Mouse (Mus musculus): ENCODE results near the gene Polr3c.
"Not testable (repeated sequence)": the region's sequence is repeated elsewhere in the genome, so short reads cannot be mapped to it uniquely, and the experiment has no call there.

Polr3c gene

DNA sequence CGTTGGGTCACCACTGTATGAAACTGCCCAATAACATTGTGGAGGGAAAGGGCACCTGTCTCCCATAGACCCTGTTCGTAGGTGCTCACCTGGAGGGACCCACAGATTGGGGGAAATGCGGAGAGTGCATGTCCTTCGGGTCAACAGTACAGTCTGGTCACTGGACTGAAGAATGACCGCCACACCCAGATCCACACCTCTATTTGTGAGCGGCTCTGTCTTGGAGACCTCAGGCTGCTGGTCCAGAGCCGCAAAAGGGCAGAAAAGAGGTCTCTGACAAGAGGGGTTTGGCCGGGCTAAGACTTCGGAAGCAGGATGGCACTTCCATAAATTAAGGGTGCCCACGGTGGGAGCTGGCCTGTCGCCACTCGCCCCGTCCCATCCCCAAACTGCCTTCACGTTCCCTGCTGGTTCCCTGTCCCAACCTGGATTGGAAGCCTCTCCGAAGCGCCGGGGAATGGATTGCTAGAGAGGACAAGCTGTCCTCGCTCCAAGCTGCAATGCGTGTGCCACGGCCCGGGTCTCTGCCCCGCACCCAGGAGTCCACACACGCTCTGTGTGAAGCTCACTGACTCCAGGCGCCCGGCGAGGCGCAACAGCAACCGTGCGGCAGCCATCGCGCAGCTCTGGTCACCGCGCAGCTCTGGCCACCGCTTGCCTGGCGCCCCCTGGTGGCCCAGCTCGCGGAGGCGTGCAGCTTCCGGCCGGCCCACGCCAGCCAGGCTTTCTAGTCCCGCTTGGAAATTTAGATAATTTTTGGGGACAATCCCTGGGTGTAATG is 19.3 kb downstream of the Polr3c start, which contains the start of gene Nudt17:
Nudt17 (minus strand) TSS at position 660 of the 781 bp plus-strand sequence.
- peak; percentile 65 to 76 for DNase-seq (ENCODE audit: low spot score in 2 of 2)

DNA sequence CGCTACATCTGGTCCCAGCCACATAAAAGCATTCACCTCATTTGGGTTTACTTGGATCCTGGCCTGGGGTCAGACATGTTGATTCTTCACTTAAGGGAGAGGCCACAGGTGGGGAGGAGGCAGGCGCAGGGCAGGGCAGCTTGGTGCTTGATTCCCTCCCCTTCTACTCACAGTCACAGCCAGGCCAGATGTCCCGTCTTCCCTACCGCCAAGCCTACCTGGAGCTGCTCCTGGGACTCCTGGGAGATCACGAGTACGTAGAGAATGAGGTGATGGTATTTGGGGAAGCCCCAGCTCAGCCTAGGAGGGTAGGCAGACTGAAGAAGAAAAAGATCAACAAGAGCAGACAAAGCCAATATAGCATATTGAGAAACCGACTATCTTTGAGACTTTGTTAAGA is 20.4 kb downstream of the Polr3c start:
- DNase-seq (ENCODE audit: low spot score in 2 of 2), result no peak

GRCm38 (mm10) chr3:96706217-96706616 is 21.2 kb downstream of the Polr3c start:
- no peak for DNase-seq (ENCODE audit: low spot score in 2 of 2)

DNA sequence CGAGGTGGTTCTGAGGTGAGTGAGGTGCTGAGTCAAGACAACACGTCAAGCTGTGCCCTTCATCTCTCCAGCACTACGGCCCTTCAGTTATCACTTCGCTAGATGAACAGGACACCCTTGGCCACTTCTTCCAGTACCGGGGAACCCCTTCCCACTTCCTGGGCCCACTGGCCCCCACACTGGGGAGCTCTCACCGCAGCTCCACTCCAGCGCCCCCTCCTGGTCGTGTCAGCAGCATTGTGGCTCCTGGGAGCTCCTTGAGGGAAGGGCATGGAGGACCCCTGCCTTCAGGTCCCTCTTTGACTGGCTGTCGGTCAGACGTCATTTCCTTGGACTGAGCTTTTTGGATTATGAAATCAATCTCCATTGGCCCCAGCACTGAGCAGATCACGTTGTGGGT is 22.6 kb downstream of the Polr3c start:
- DNase-seq (ENCODE audit: low spot score in 2 of 2), result no peak

GRCm38 (mm10) chr3:96701003-96701402 is 26.4 kb downstream of the Polr3c start:
- DNase-seq (ENCODE audit: low spot score in 2 of 2), result no peak

DNA sequence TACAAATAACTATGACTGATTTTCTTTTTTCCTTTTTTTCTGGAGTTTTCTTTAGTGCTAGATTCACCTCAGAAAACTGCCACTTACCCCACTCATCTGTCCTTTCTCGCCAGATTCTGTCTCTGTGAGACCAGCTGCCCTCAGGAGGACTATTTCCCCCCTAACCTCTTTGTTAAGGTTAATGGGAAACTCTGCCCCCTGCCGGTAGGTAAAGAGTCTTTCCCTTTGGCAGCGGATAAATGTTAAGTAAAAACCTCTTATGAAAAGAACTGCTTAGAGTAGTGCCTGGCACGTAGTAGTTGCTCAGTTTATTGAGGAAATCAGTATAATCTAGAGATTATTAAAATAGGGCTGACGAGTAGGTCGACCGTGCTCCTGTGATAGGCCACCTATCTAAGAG is 27.1 kb downstream of the Polr3c start:
- DNase-seq (ENCODE audit: low spot score in 2 of 2), result no peak

- DNase-seq (ENCODE audit: low spot score in 2 of 2), result no peak
Measured at GRCm38 (mm10) chr3:96698993-96699690, 28.3 kb downstream of the Polr3c start.

- peak; percentile 60 to 61 for DNase-seq (ENCODE audit: low spot score in 2 of 2)
Measured at GRCm38 (mm10) chr3:96696766-96697732, 30.4 kb downstream of the Polr3c start.

DNA sequence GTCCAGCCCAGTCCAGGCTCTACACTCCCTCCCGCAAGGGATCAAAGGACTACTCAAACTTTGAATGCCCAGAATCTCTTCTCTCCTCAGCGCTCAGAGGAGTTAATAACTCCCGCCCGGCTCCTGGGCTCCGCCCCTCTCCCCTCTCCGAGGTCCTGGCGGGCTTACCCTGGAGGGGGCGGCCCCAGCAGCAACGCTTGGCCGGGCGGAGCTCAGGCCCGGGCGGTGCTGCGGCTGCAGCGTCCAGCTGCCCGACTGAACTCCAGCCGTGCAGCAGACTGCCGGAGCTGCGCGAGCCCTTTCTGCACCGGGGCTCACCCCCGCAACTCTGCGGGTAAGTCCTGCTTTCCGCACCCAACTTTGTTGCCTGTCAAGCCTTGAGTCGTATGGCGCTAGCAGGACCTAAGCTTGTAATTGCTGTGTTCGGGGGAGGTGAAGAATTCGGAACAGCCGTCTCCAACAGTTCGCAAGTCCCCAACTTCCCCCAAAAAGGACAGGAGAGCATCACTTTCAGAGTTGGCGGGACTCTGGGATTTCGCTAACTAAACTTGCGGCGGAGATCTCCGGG is 31.1 kb downstream of the Polr3c start, which contains the start of gene Pias3:
Pias3 (plus strand) TSS at position 187 of the 568 bp plus-strand sequence.
- DNase-seq (ENCODE audit: low spot score in 2 of 2), result peak in 1 of 2 experiments; percentile 29

- DNase-seq (ENCODE audit: low spot score in 2 of 2), result no peak
Measured at GRCm38 (mm10) chr3:96693579-96693978, 33.8 kb downstream of the Polr3c start.

GRCm38 (mm10) chr3:96692506-96692905 is 34.9 kb downstream of the Polr3c start:
- no peak for DNase-seq (ENCODE audit: low spot score in 2 of 2)

DNA sequence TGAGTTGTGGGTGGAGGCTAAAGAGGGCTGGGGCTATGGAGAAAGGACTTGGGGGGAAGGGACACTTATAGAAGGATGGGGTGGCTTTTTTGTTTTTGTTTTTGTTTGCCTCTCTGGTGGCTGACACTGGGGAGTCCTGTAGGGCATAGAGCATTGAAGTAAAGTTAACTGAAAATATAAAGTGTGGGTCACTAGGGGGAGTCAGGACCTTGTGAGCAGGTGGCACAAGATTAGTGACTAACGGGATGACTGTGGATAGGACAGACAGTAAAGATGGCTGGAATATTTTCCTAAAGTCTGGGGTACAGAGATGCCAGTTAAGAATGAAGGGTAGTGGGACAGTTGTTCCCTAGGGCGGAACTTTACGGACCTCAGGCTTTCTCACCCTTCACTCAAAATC is 37.1 kb downstream of the Polr3c start:
- DNase-seq (ENCODE audit: low spot score in 2 of 2), result no peak

- DNase-seq (ENCODE audit: low spot score in 2 of 2), result no peak
Measured at GRCm38 (mm10) chr3:96688854-96689253, 38.6 kb downstream of the Polr3c start.

DNA sequence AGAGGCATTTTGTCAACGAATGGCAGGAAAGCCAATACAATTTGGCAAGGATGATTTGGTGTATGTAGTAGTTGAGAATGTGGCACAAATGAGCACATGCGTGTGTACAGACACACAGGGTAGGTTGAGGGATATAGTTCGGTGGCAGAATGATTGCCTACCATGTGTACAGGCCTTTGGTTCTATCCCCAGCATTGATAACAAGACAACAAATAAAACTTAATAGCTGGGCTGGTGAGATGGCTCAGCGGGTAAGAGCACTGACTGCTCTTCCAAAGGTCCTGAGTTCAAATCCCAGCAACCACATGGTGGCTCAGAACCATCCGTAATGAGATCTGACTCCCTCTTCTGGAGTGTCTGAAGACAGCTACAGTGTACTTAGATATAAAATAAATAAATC is 41.4 kb downstream of the Polr3c start:
- not testable (repeated sequence) for DNase-seq (ENCODE audit: low spot score in 2 of 2)

GRCm38 (mm10) chr3:96684822-96685156 is 42.6 kb downstream of the Polr3c start:
- no peak for DNase-seq (ENCODE audit: low spot score in 2 of 2)

DNA sequence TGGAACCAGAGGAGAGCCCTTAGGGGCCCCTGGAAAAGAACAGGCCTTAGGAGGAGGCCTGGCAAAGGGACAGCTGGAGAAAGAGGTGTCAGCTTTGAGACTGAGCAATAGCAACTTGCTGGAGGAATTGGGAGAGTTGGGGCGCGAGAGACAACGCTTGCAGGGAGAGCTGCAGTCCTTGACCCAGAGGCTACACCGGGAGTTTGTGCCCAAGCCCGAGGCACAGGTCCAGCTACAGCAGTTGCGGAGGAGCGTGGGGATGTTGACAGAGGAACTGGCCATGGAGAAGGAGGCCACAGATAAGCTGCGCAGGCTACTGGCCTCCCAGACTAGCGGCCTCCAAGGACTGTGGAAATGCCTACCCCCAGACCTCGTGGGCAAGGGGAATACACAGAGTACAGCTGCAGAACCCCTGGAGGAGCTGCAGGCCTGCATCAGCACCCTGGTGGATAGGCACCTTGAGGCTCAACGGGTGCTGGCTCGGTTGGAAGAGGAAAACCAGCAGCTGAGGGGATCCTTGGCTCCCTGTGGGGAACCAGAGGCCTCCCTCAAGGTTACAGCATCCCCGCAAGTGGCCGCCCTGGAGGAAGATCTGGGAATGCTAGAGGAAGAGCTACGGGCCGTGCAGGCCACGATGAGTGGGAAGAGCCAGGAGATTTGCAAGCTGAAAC is 43.1 kb downstream of the Polr3c start:
- DNase-seq (ENCODE audit: low spot score in 2 of 2), result no peak

- no peak for DNase-seq (ENCODE audit: low spot score in 2 of 2)
Measured at GRCm38 (mm10) chr3:96683496-96683895, 43.9 kb downstream of the Polr3c start.

GRCm38 (mm10) chr3:96680269-96680956 is 47.0 kb downstream of the Polr3c start:
- DNase-seq (ENCODE audit: low spot score in 2 of 2), result no peak

- no peak for DNase-seq (ENCODE audit: low spot score in 2 of 2)
Measured at GRCm38 (mm10) chr3:96679159-96679674, 48.2 kb downstream of the Polr3c start.

GRCm38 (mm10) chr3:96678456-96678855 is 49.0 kb downstream of the Polr3c start:
- no peak for DNase-seq (ENCODE audit: low spot score in 2 of 2)

All from frontal cortex, postnatal 25 days (tissue).